Mouse (Mus musculus): Measurements from ENCODE around the gene 4930524N10Rik. TPM values are rescaled to one million over a fixed set of nuclear protein-coding genes. Genes with fewer than 3 reads are reported as not detected.

The 4930524N10Rik gene
- total RNA-seq (2021) (not detected), polyA plus RNA-seq (2012; rRNA removed) (not detected in 2 replicates)
- long read RNA-seq, result 0 reads

DNA sequence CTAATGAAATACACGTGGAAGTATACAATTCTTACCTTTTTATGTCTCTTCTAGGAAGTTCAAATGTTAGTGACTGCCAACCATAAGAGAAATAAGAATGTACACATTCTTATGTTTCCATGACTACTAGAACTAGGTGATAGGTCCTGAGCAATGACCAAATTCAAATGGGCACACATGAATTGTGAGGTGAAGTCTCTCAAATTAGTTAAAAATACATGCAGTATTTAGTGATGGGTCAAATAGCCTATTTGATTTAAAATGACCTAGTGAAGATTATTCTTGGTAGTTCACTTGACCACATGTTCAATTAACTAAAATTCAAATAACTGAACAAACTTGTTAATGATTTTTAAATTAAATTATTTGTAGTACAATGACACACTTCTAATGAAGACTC is at the start of gene 4930524N10Rik:
4930524N10Rik (minus strand) TSS at position 101 of the 400 bp plus-strand sequence.
- DNase-seq, result no peak

DNA sequence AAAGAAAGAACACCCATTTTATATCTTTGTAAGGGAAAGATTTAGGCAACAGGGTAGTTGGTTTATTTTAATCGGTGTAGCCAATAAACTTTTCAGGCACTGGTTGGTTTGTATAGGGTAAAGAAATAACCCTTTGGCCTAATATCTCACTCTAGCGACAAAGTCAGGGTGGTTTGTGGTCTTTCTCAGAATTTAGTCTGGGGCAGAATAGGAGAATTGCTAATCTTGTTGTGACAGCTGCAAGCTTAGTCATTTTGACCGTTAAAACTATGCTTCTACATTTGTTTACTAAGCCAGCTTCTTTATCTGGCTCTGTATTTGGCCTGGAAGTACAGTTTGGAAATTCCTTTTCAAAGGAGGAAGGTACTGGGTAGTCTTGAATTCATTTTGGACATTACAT is 6.8 kb upstream of the 4930524N10Rik start:
- DNase-seq, result no peak

DNA sequence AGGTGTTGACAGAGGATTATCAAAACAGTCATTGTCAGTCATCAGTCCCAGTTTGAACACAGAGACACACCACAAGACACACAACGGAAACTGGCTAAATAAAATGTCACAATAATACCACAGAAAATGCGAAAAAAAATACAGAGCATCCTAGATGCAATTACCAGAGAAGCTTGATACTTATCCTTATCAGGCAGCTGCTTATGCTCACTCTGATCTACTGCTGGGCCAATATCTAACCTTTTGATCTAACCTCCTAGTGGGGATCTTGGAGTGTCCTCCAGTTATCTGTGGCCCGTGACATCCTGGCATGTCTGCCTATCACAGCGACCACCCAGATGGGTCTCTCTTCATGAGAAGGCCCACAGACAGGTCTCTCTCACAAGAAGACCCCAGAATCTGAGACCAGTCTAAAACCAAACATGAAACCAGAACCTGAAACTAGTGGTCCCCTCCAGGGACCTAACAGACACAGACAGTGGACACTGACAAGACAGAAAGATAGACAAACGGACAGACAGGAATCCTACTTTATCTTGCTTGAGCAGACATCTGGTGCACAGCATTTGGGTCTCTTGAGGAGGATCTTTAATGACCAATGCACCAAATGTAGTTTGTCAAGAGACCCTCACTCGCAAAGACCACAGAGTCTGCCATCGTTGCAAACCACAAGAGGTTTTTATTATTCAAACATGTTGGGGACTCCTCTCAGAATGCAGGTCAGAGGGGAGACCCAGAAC is 6.3 kb upstream of the 4930524N10Rik start:
- no peak for DNase-seq

GRCm38 (mm10) chrX:154347933-154348332 is 4.7 kb upstream of the 4930524N10Rik start:
- DNase-seq, result no peak

Other genes with a start within 250 kb of the 4930524N10Rik start
- gene Gm15140, start 222.7 kb downstream of the 4930524N10Rik start, total RNA-seq (2021), result not detected
- gene Gm15140, start 222.7 kb downstream of the 4930524N10Rik start, polyA plus RNA-seq (2012; rRNA removed), result not detected in 2 replicates
- not detected for gene Samt4, start 138.6 kb upstream of the 4930524N10Rik start, total RNA-seq (2021)
- not detected in 2 replicates for gene Samt4, start 138.6 kb upstream of the 4930524N10Rik start, polyA plus RNA-seq (2012; rRNA removed)
- gene Samt2, start 236.0 kb upstream of the 4930524N10Rik start, total RNA-seq (2021), result not detected
- not detected in 2 replicates for gene Samt2, start 236.0 kb upstream of the 4930524N10Rik start, polyA plus RNA-seq (2012; rRNA removed)